Mouse (Mus musculus): ENCODE measurements at regions not wholly inside any gene's neighbourhood (a gene's known extent, or its start where the extent isn't known, plus 50 kb on each side); places are given as distances from the start of the nearest gene placed in this dataset.
"Not testable (repeated sequence)": the region's sequence is repeated elsewhere in the genome, so short reads cannot be mapped to it uniquely, and the experiment has no call there.

- Histone ChIP-seq H3K27ac (ENCODE audit: insufficient read depth, low read depth, low read length) (no peak overlapping the region), H3K4me3 (ENCODE audit: insufficient read depth, low read depth, low read length) (no peak overlapping the region), H3K4me1 (ENCODE audit: control insufficient read depth, insufficient read depth, low read length) (no peaks in the 10 kb centered on the region), H3K27me3 (replicated peaks; ENCODE audit: control insufficient read depth, insufficient read depth, low read length) (no peaks in the 10 kb centered on the region), H3K36me3 (ENCODE audit: control insufficient read depth, insufficient read depth, low read length) (no peaks in the 10 kb centered on the region)
- no peak for DNase-seq
- no peak for TF ChIP-seq CTCF (conservative IDR thresholded peaks at IDR 0.05; ENCODE audit: insufficient read depth, insufficient read length, low read depth, low read length)
- TF ChIP-seq POLR2A (IDR thresholded peaks at IDR 0.05; ENCODE audit: low read depth, low read length): no peak
- WGBS: 61% methylated on average over 8 of the region's 8 CpGs
Measured at GRCm38 (mm10) chr5:100279474-100279873, 119.9 kb upstream of the Tmem150c start.

- no peaks in the 10 kb centered on the region for H3K4me1 ChIP-seq (ENCODE audit: control insufficient read depth, insufficient read depth, low read length)
- H3K27ac ChIP-seq (ENCODE audit: insufficient read depth, low read depth, low read length): no peak overlapping the region
- no peak overlapping the region for H3K4me3 ChIP-seq (ENCODE audit: insufficient read depth, low read depth, low read length)
- DNase-seq: no peak
- no peaks in the 10 kb centered on the region for H3K27me3 ChIP-seq (replicated peaks; ENCODE audit: control insufficient read depth, insufficient read depth, low read length)
- WGBS: 70% methylated on average over 4 of the region's 4 CpGs
- TF ChIP-seq CTCF (conservative IDR thresholded peaks at IDR 0.05; ENCODE audit: insufficient read depth, insufficient read length, low read depth, low read length) (no peak), POLR2A (IDR thresholded peaks at IDR 0.05; ENCODE audit: low read depth, low read length) (no peak)
- no peaks in the 10 kb centered on the region for H3K36me3 ChIP-seq (ENCODE audit: control insufficient read depth, insufficient read depth, low read length)
Measured at GRCm38 (mm10) chr5:100274674-100275073, 115.1 kb upstream of the Tmem150c start.

GRCm38 (mm10) chr5:100271975-100272374 is 112.4 kb upstream of the Tmem150c start:
- not testable (repeated sequence) for H3K27me3 ChIP-seq (replicated peaks; ENCODE audit: control insufficient read depth, insufficient read depth, low read length); H3K4me3 ChIP-seq (ENCODE audit: insufficient read depth, low read depth, low read length); DNase-seq; H3K4me1 ChIP-seq (ENCODE audit: control insufficient read depth, insufficient read depth, low read length); H3K36me3 ChIP-seq (ENCODE audit: control insufficient read depth, insufficient read depth, low read length); H3K27ac ChIP-seq (ENCODE audit: insufficient read depth, low read depth, low read length)
- WGBS: 86% methylated on average over 9 of the region's 9 CpGs

GRCm38 (mm10) chr5:100270841-100271686 is 111.5 kb upstream of the Tmem150c start:
- WGBS: 63% methylated on average over 12 of the region's 12 CpGs
- H3K27me3 ChIP-seq (replicated peaks; ENCODE audit: control insufficient read depth, insufficient read depth, low read length): no peaks in the 10 kb centered on the region
- DNase-seq: no peak
- no peak overlapping the region for H3K4me3 ChIP-seq (ENCODE audit: insufficient read depth, low read depth, low read length)
- no peaks in the 10 kb centered on the region for H3K36me3 ChIP-seq (ENCODE audit: control insufficient read depth, insufficient read depth, low read length)
- no peak overlapping the region for H3K27ac ChIP-seq (ENCODE audit: insufficient read depth, low read depth, low read length)
- no peak for TF ChIP-seq POLR2A (IDR thresholded peaks at IDR 0.05; ENCODE audit: low read depth, low read length)
- no peak for TF ChIP-seq CTCF (conservative IDR thresholded peaks at IDR 0.05; ENCODE audit: insufficient read depth, insufficient read length, low read depth, low read length)
- H3K4me1 ChIP-seq (ENCODE audit: control insufficient read depth, insufficient read depth, low read length): no peaks in the 10 kb centered on the region

- no peak overlapping the region for H3K27ac ChIP-seq (ENCODE audit: insufficient read depth, low read depth, low read length)
Measured at GRCm38 (mm10) chr5:100268111-100268878, 108.7 kb upstream of the Tmem150c start.

GRCm38 (mm10) chr5:100266671-100267510 is 107.3 kb upstream of the Tmem150c start:
- TF ChIP-seq CTCF (conservative IDR thresholded peaks at IDR 0.05; ENCODE audit: insufficient read depth, insufficient read length, low read depth, low read length): no peak
- no peak for TF ChIP-seq POLR2A (IDR thresholded peaks at IDR 0.05; ENCODE audit: low read depth, low read length)
- no peak for DNase-seq
- Histone ChIP-seq H3K4me1 (ENCODE audit: control insufficient read depth, insufficient read depth, low read length) (no peaks in the 10 kb centered on the region), H3K27ac (ENCODE audit: insufficient read depth, low read depth, low read length) (no peak overlapping the region), H3K36me3 (ENCODE audit: control insufficient read depth, insufficient read depth, low read length) (no peaks in the 10 kb centered on the region), H3K4me3 (ENCODE audit: insufficient read depth, low read depth, low read length) (no peak overlapping the region), H3K27me3 (replicated peaks; ENCODE audit: control insufficient read depth, insufficient read depth, low read length) (no peaks in the 10 kb centered on the region)
- 46% methylated on average over 17 of the region's 17 CpGs for WGBS

More at GRCm38 (mm10) chr5:100268111-100268878, 108.7 kb upstream of the Tmem150c start:
- no peaks in the 10 kb centered on the region for H3K4me1 ChIP-seq (ENCODE audit: control insufficient read depth, insufficient read depth, low read length)
- H3K4me3 ChIP-seq (ENCODE audit: insufficient read depth, low read depth, low read length): no peak overlapping the region
- DNase-seq: no peak
- H3K36me3 ChIP-seq (ENCODE audit: control insufficient read depth, insufficient read depth, low read length): no peaks in the 10 kb centered on the region
- WGBS: 68% methylated on average over 8 of the region's 8 CpGs
- no peaks in the 10 kb centered on the region for H3K27me3 ChIP-seq (replicated peaks; ENCODE audit: control insufficient read depth, insufficient read depth, low read length)
- TF ChIP-seq CTCF (conservative IDR thresholded peaks at IDR 0.05; ENCODE audit: insufficient read depth, insufficient read length, low read depth, low read length) (no peak), POLR2A (IDR thresholded peaks at IDR 0.05; ENCODE audit: low read depth, low read length) (no peak)

Measured in kidney, adult 2 months (tissue).